Mouse (Mus musculus): ENCODE measurements around the gene Cyp2d26.
"Not testable (repeated sequence)": the region's sequence is repeated elsewhere in the genome, so short reads cannot be mapped to it uniquely, and the experiment has no call there.

Cyp2d26 gene

DNA sequence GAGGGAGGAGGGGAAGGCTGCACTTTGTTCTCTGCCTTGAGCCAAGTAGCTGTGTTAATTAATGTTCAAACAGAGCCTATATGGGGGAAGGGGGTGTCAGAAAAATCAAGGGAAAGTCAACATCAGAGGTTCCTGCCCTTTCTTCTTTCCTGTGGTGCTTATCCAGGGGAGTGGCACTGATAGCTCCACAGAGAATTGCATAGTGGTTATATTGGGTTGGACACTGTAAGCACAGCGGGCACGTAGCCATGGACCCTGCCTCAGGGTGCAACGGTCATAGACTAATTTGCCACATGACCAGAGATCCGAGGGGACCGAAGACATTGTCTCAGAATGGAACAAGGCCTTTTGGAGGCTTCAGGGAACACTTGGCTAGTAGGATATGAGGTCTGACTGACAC lies at the start of gene Cyp2d26:
Cyp2d26 (minus strand) TSS at position 18 of the 400 bp plus-strand sequence.
- no peak for DNase-seq (ENCODE audit: low read depth, low spot score)

DNA sequence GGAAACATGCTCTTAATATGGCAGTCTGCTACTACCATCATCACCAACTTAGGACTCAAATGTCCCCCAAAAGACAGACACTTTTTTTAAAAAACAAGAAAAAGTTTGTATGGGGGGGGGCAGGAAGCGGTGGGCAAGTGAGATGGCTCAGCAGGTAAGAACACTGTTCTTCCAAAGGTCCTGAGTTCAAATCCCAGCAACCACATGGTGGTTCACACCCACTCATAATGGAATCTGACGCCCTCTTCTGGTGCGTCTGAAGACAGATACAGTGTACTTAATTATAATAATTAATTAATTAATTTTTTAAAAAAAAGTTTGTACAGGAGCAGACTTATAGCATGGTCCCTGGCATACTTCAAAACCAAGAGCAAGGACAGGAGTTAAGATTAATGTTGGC lies 45.1 kb upstream of the Cyp2d26 start:
- DNase-seq (ENCODE audit: low read depth, low spot score), result no peak

DNA sequence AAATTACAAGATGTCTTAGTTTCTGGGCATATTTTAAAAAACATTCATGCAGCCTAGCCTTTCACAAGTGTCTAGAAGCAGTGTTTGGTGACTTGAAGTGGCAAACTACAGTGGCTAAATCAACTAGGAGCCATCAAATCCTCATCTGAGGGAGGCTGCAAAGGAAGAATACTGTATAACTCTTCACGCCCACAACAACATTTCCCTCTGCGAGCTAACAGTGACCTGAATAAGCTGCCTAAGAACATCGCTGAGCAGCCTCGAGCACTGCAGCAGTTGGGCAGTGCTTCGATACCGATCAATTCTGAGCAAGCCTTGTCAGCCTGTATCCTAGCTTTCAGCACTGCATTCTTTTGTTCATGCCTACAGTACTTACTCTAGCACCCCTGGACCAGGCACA lies 35.8 kb upstream of the Cyp2d26 start:
- DNase-seq (ENCODE audit: low read depth, low spot score), result no peak

DNA sequence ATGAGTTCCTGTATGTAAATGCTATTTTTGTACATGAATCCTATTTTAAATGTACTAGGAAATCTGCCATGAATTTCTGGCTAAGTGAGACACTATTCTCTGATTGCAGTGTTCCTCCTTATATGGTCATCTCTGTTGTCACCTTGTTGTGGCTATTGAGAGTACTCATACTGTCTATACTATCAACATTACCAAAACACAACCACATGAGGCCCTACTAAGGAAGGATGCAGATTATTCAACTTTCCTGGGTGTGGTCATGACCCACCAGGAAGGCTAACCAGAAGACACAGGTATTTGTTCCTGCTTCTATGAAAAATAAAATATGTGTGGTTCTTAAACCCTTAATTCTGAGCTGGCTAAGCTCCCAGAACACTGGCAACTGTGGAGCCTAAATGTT lies 31.8 kb upstream of the Cyp2d26 start:
- DNase-seq (ENCODE audit: low read depth, low spot score), result no peak

DNA sequence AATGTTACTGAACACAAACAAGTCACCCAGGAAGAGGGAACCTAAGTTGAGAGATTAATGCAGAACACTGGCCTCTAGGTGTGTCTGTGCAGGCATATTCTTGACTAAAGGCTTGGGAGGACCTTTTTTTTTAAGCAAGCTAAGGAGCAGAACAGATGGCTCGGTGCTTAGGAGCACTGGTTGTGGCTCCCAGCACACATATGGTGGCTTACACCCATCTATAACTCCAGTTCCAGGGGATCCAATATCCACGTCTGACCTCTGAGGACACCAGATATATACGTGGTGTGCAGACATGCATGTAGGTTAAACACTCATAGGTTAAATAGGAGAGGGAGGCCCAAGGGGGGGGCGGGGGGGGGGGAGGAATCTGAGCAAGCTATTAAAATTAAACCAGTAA lies 28.3 kb upstream of the Cyp2d26 start:
- no peak for DNase-seq (ENCODE audit: low read depth, low spot score)

DNA sequence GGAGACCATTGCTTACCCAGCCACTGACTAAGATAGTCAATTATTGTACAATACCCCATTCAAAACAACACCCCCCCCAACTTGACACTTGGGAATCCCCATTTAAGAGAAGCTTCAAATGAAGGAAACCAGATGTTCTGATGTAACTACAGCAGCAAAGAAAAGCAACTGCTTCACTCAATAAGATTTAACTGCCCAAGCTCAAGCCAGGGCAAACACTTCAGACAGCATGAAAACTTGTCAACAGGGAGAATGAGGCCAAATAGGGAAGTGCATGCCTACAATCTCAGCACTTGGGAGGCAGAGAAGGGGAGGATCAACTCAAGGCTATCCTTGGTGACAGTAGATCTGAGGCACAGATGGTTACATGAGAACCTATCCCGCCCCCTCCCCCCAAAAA lies 27.6 kb upstream of the Cyp2d26 start:
- DNase-seq (ENCODE audit: low read depth, low spot score), result no peak

DNA sequence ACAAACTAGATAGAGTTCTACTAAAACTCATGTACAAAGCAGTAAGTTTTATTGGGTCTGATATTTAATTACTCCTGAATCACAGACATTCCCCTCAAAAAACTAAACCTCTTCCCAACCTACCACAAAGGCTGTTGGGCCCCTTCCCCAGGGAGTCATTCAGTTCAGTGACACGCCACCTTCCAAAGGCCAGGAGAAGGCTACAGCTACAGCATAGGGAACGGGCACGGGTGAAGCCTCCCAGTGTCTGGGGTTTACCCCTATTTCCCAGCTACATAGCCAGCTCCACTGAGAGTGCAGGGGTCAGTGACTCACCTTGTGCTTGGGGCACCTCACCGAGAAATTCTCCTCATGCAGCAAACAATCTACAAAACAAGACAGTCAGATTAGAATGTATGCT lies 21.2 kb upstream of the Cyp2d26 start:
- DNase-seq (ENCODE audit: low read depth, low spot score), result no peak

DNA sequence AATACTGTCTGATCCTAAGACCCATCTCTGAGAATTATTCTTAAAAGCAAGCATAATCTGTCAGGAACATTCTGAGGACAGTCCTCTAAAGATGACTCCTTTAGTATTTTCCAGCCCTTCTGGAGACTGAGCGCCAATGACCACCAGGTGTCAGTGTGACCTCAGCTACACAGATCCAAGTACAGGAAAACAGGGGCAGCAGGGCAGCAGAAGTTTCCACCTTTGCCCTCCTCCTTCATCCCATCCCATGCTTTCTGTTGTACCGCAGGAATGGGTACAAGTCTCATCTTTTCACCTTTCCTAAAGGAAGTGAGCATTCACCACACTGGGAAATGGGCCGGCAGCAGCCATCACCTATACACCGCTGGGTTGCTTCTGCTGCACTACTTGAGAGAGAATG lies 20.7 kb upstream of the Cyp2d26 start:
- DNase-seq (ENCODE audit: low read depth, low spot score), result peak; percentile 42

DNA sequence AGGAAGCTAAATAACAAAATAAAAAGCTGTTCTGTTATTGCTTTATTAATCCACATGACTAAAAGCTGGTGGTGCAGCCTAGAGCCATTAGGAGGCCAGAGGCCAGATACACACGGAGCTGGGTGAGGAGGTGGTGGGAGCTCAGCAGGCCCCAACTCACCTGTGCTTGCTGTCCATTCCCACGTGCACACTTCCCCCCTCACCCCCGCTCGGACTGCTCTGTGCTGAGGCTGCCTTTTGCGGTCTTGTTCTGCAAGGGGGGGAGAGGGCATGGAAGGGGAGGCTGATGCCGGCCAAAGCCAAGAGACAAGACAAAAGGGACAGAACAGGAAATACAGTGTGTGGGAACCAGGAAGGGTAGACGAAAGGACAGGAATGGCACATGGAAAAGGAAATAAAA lies 20.2 kb upstream of the Cyp2d26 start:
- DNase-seq (ENCODE audit: low read depth, low spot score), result no peak

DNA sequence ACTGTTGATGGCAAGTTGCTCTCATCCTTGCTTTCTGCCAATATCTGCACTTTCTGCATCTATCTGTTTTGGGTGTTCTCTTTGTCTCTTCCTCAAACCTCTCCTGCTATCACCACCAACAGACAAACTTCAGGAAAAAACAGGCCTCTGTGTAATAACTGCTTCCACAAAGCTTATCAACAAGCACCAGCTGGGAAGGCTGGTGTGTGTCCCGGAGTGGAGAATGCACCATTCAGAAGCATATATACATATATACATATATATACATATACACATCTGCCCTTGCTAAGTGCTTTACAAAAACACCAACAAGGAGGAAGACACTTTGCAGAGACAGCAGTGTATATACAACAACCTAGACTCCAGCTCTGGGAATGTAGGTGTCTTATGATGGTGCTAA lies 16.5 kb upstream of the Cyp2d26 start:
- DNase-seq (ENCODE audit: low read depth, low spot score), result no peak

DNA sequence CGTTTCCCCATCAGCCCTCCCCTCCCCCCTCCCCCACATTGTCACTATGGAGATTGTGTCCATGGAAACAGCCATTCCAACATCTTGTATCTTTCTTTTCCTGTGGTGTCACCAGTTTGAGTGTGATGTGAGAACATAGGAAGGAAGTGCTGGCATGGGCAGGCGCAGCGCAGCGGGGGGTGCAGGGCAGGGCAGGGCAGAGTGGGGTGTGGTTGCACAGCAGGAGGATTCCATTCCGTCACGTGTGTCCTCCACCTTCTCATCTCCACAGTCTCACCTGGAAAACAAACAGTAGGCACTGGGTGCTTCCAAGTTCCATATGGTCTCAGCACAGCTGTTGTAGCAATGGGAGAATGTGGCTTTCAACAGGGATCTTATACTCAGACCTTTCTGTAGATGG lies 15.4 kb upstream of the Cyp2d26 start:
- DNase-seq (ENCODE audit: low read depth, low spot score), result no peak

DNA sequence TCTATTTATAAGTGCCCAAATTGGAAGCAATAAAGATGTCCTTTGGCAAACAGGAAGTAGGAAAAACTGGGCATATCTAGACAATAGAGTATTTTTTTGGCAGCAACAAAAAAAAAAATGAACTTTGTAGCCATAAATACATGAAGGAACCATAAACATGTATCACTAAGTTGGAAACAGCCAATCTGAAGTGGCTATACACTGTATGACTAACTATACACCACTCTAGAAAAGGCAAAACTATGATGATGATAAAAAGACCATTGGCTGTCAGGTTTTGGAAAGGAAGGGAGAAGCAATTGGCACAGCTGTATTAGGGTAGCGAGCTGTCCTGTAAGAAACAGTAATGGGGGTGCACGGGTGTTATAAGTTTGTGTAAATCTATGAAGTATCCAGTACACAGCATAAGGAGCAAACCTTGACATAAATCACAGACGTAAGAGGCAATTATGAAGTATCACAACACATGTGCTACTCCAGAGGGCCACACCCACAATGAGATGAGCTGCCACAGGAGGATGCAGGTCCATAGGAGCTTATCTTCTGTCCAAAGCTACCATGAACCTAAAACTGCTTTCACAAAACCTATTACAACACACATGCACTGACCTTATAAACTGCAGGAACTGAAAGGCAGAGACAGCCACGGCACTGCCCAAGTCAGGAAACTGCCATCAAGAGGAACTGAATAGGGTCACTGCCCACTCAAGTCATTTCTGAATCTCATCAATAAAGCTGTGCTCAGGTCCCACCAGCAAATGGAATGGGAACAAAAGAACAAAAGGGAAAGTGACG lies 13.1 kb upstream of the Cyp2d26 start:
- no peak for DNase-seq (ENCODE audit: low read depth, low spot score)

DNA sequence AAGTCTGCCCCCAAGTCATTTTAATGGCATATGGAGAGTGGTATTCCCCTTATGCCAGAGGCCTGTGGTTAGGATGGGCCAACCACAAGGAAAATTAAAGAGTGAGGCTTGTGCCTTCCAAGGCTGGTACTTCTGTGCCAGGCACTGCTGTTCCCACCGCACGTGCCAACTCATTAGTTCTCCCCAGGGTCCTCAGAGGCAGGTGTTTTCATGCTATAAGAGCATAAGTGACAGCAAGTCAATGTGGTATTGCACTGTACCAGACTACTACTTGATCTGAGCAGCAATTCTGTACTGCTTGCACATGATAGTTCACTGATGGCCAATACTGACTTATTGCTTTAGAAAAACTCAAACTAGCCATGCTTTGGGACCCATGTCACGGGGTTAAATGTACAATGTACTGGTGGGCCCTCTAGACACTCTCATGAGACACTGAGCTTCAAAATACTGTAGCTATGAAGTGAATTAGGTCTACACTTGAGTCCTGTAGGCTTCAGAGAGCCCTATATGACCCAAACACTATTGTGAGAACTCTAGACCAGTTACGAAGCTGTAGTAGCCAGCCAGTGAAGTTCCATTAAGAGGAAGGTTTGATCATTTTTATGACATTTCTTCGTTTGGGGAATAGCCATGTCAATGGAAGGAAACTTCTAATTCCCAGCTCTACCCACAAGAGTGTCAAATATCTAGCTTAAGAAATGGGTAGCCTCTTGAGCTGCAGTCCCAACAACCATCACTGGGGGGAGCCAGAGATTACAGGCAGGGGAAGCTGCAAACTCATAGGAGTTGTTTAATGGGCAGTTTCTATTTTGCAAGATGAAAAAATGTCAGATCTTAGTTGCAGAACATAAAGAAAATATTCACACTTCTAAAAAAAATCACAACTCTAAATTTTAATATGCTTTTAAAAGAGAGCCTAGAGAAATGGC lies 10.9 kb upstream of the Cyp2d26 start:
- peak; percentile 57 for DNase-seq (ENCODE audit: low read depth, low spot score)

DNA sequence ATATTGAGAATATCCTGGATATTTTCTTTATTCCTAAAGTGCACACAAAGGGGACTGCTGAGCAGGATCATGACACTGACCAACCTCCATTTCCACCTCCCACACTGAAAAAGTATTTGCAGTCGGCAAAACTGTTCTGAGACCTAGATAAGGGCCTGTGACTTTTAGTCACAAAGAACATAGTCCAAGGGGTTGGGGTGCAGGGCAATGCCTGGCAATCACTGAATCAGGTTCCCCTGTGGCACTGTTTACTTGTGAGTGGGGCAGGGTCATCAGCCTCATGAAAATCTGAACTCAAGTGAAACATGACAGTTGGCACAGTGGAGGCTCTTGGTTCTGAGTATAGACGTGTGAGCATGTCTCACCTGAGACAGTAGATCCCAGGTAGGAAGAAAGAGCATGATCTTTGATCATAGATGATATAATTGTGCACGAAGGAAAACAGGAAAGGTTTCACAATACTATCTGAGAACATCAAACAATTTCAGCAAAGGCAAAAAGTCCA lies 1.9 kb upstream of the Cyp2d26 start:
- no peak for DNase-seq (ENCODE audit: low read depth, low spot score)

DNA sequence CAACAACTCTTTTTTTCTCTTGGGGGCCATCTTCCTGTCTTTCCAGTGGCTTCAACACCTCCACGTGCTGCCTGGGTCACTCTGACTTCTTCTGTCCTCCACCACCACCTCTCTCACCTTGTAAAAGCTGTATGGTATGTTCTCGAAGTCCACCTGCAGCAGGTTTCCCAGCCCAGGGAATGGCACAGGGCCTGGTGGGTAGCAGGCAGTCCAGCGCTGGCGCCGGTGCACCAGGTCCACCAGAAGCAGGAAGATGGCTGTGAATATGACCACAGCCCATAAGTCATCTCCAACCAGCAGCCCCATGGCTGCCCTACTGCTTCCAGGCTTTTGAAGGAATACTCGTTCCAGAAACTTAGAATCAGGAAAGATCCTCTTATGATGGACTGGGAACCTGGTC lies 226 bp downstream of the Cyp2d26 start:
- DNase-seq (ENCODE audit: low read depth, low spot score), result no peak

DNA sequence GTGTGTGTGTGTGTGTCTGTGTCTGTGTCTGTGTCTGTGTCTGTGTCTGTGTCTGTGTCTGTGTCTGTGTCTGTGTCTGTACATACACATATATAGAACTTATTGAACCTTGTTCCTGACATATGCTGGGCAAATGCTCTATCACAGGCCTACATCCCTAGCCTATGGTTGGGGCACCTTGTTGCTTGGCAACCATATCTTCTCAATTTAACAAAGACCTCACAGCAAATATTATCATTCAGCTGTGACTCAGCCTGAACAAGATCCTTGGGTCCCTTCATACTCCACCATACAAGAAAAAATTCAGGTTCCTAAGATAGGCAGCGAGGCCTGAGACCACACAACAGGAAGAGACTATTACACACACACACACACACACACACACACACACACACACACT lies 640 bp downstream of the Cyp2d26 start:
- no peak for DNase-seq (ENCODE audit: low read depth, low spot score)

DNA sequence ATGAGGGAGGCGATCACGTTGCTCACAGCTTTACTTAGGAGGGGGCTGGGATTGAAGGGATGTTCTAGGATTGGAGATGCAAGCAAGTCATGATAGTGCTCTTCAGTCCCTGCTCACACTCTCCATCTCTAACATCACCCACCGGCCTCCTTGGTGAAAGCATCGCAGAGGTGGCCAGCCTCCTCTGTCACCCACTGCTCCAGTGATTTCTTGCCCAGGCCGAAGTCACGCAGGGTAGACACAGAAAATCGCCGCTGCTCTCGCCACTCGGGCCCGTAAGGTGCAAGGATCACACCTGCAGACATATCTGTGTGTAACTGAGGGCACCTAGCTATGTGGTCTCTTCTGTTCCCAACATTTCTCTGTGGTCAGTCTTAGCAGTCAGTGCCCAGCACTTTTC lies 1.5 kb downstream of the Cyp2d26 start:
- no peak for DNase-seq (ENCODE audit: low read depth, low spot score)

DNA sequence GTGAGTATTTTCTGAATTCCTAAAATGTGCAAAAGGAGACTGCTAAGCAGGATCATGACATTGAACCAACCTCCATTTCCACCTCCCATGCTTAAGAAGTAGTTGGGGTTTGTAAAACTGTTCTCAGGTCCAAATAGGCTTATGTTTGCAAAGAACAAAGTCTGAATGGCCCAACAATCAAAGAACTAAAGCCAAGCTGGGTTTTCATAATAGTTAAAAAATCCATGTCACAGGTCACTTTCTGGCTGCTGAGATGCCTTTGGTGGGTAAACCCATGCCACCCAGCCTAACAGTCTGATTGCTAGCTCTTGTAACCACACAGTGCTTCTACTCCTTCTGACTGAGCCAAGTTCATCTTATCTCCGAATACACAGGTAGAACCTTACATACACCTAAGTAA lies 9.5 kb downstream of the Cyp2d26 start:
- no peak for DNase-seq (ENCODE audit: low read depth, low spot score)

DNA sequence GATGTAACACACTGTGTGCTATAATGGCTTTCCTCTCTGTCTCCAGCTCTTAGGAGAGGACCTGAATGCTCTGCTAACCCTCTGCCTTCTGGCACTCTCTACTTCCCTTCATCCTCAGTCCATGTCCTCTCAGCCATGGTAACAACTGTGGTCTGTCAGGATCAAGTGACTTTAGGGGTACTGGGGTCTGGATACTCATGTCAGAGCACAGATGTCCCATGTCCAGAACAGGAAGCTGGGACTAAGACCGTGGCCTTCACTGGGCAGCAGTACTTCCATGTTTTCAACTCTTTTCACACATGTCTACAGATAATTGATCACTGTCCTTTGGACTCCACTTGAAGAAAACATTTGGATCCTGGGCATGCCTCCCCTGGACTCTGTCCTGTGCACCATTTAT lies 10.3 kb downstream of the Cyp2d26 start:
- DNase-seq (ENCODE audit: low read depth, low spot score), result no peak

DNA sequence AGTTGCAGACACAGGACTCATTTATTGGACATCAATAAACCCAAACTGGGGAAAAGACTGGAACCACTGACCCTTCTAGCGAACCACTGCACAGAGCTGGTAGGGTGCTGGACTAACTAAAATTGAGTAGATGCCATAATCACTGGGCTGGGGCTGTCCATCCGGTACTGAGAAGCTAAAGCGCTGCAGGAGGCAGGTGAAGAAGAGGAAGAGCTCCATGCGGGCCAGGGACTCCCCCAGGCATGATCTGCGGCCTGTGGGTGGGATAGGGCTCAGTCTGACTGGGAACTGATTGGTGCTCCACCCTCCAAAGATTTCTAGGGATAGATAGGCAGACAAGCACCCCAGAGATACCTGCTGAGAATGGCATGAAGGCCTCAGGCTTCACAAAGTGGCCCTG lies 16.2 kb downstream of the Cyp2d26 start:
- not testable (repeated sequence) for DNase-seq (ENCODE audit: low read depth, low spot score)

DNA sequence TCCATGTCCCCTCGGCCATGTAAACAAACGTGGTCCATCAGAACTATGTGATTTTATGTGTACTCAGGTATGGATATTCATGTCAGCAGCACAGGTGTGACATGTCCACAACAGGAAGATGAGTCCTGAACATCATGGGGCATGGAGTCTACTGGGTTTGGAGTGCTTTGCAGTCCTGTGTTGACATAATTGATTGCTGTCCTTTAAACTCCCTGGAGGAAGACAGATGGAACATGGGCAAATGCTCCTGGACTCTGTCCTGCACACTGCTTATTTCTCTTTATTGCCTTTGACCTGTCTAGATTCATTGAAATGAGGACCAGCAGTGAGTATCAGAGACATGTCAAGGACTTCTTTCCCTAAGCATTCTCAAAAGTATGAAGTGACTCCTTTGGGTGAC lies 28.2 kb downstream of the Cyp2d26 start:
- no peak for DNase-seq (ENCODE audit: low read depth, low spot score)

DNA sequence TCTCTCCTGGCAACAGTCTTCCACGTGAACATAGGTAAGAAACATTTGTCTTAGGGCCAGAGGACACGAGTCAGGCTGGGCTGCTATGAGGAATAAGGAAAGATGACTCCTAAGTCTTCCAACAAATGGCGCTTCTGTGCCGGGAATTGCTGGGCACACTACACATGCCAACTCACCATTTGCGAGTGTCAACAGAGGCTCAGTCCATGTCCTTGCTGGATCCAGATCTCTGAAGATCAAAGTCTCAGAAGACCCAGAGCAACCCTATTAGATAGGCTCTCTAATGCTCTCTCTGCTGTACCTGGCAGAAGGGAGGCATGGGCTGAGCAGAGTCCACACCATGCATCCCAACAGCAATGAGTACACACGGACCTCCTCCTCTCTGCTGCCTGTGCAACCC lies 29.2 kb downstream of the Cyp2d26 start:
- DNase-seq (ENCODE audit: low read depth, low spot score), result no peak

Data from embryo, embryonic 11.5 days (tissue).